Mouse (Mus musculus) limb, embryonic 14.5 days (tissue): Measurements from ENCODE around the gene Pde6h. TPM values are rescaled to one million over a fixed set of nuclear protein-coding genes. Genes with fewer than 3 reads are reported as not detected.

Experiments used
- ATAC-seq: fragments of 200-750 bp; cut with Nextera tagmentation; 2 replicates; pipeline ENCODE4 v1.8.0; 2017; ENCODE audit warnings: low read depth, moderate number of reproducible peaks, moderate TSS enrichment; ENCODE audit not compliant: low FRiP score
- DNase-seq: peaks from one replicate; pipeline ENCODE4 v3.0.0-alpha.2; 2015; ENCODE audit warnings: low spot score
- H3K27ac ChIP-seq: fragments of 300-500 bp; sonication (generic); replicated peaks from 2 replicates; pipeline ENCODE4 v1.5.1; 2014; ENCODE audit warnings: low read depth, mild to moderate bottlenecking, low read length, moderate library complexity, mixed read lengths
- H3K27me3 ChIP-seq: fragments of 300-500 bp; sonication (generic); 2 replicates; pipeline ENCODE4 v1.6.1; 2014; ENCODE audit warnings: low read length, mixed read lengths; ENCODE audit not compliant: control insufficient read depth, insufficient read depth
- H3K36me3 ChIP-seq: fragments of 300-500 bp; sonication (generic); 2 replicates; pipeline ENCODE4 v1.6.1; 2014; ENCODE audit warnings: mild to moderate bottlenecking, low read length, moderate library complexity, mixed read lengths; ENCODE audit not compliant: control insufficient read depth, insufficient read depth
- H3K4me1 ChIP-seq: fragments of 300-500 bp; sonication (generic); 2 replicates; pipeline ENCODE4 v1.6.1; 2014; ENCODE audit warnings: antibody characterized with exemption, low read length, mixed read lengths; ENCODE audit not compliant: control insufficient read depth, insufficient read depth
- H3K4me2 ChIP-seq: fragments of 300-500 bp; sonication (generic); replicated peaks from 2 replicates; pipeline ENCODE4 v1.6.1; 2014; ENCODE audit warnings: low read depth, mild to moderate bottlenecking, low read length, moderate library complexity; ENCODE audit not compliant: severe bottlenecking
- H3K4me3 ChIP-seq: fragments of 300-500 bp; sonication (generic); replicated peaks from 2 replicates; pipeline ENCODE4 v1.5.1; 2014; ENCODE audit warnings: low read length
- H3K9ac ChIP-seq: fragments of 300-500 bp; sonication (generic); 2 replicates; pipeline ENCODE4 v1.6.1; 2014; ENCODE audit warnings: mild to moderate bottlenecking, low read depth, low read length, moderate library complexity; ENCODE audit not compliant: severe bottlenecking
- H3K9me3 ChIP-seq: fragments of 300-500 bp; sonication (generic); 2 replicates; pipeline ENCODE4 v1.6.1; 2016; ENCODE audit warnings: low read length; ENCODE audit not compliant: control insufficient read depth
- POLR2A ChIP-seq: fragments of 200-500 bp; IDR thresholded peaks from 2 replicates; pipeline ENCODE4 v1.8.0; 2012; ENCODE audit warnings: inconsistent platforms, mild to moderate bottlenecking, moderate library complexity, borderline replicate concordance; ENCODE audit not compliant: insufficient read depth, insufficient read length; ENCODE audit errors: extremely low read depth
- WGBS: fragments of 180-500 bp; shearing (Covaris S2); extraction: QIAGEN DNeasy Blood & Tissue Kit; methylation state at CpG from one replicate; pipeline ENCODE4 v1.1.7; 2014; 5-methylcytosine and 5-hydroxymethylcytosine counted together
- polyA plus RNA-seq, 2 experiments: library from polyadenylated mRNA; depleted of rRNA in 1 of 2; stranded (reverse) in 1 of 2; unstranded in 1 of 2; fragments of >200 nt; fragmentation: Nextera tagmentation in 1 of 2; extraction: Ambion mirVana in 1 of 2; gene quantifications; 2 replicates each; pipeline versions ENCODE4 v1.2.1 to v1.2.3; 2012 to 2014

Gene Pde6h
- polyA plus RNA-seq, 2 experiments: 0.20 to 0.23 TPM

- H3K4me2 ChIP-seq: no peak overlapping the region
- no peak overlapping the region for H3K4me3 ChIP-seq
- TF ChIP-seq POLR2A: no peak
- H3K27ac ChIP-seq: no peak overlapping the region
- DNase-seq (peak; percentile 23), ATAC-seq (peak; percentile 60; the same call in 1 of the 2 replicates)
- no peaks in the 10 kb centered on the region for H3K9me3 ChIP-seq
- no peak overlapping the region for H3K9ac ChIP-seq
- H3K36me3 ChIP-seq: no peaks in the 10 kb centered on the region
- H3K4me1 ChIP-seq: 0 out of 2 replicates have a peak, but pooled peaks cover 16% of the 10 kb centered on the region
- no peaks in the 10 kb centered on the region for H3K27me3 ChIP-seq
- 24% methylated on average over 8 of the region's 8 CpGs for WGBS
These were observed 66.9 kb downstream of the Pde6h start for GRCm38 (mm10) chr6:136990557-136990956.

- no peak for ATAC-seq
- TF ChIP-seq POLR2A: no peak
- DNase-seq: no peak
- Histone ChIP-seq H3K4me1 (0 out of 2 replicates have a peak, but pooled peaks cover 13% of the 10 kb centered on the region), H3K4me2 (no peak overlapping the region), H3K27ac (no peak overlapping the region), H3K4me3 (no peak overlapping the region), H3K36me3 (no peaks in the 10 kb centered on the region), H3K9ac (no peak overlapping the region), H3K27me3 (no peaks in the 10 kb centered on the region), H3K9me3 (no peaks in the 10 kb centered on the region)
- 72% methylated on average over 4 of the region's 4 CpGs for WGBS
These were observed 69.9 kb downstream of the Pde6h start for GRCm38 (mm10) chr6:136993574-136993973.

- 73% methylated on average over 8 of the region's 8 CpGs for WGBS
- Histone ChIP-seq H3K9ac (no peak overlapping the region), H3K4me3 (no peak overlapping the region), H3K27me3 (no peaks in the 10 kb centered on the region), H3K9me3 (no peaks in the 10 kb centered on the region), H3K36me3 (no peaks in the 10 kb centered on the region), H3K27ac (no peak overlapping the region), H3K4me2 (no peak overlapping the region), H3K4me1 (0 out of 2 replicates have a peak, but pooled peaks cover 6% of the 10 kb centered on the region)
- no peak for TF ChIP-seq POLR2A
- DNase-seq (no peak), ATAC-seq (no peak)
These were observed 71.9 kb downstream of the Pde6h start for GRCm38 (mm10) chr6:136995533-136995932.

GRCm38 (mm10) chr6:136996336-136996735, 72.7 kb downstream of the Pde6h start:
- no peak overlapping the region for H3K4me2 ChIP-seq
- H3K4me1 ChIP-seq: no peaks in the 10 kb centered on the region
- 58% methylated on average over 5 of the region's 5 CpGs for WGBS
- no peak overlapping the region for H3K27ac ChIP-seq
- DNase-seq (no peak), ATAC-seq (no peak)
- H3K4me3 ChIP-seq: no peak overlapping the region
- no peak for TF ChIP-seq POLR2A
- no peaks in the 10 kb centered on the region for H3K9me3 ChIP-seq
- H3K27me3 ChIP-seq: no peaks in the 10 kb centered on the region
- H3K36me3 ChIP-seq: no peaks in the 10 kb centered on the region
- H3K9ac ChIP-seq: no peak overlapping the region

GRCm38 (mm10) chr6:136998181-136998580, 74.5 kb downstream of the Pde6h start:
- H3K36me3 ChIP-seq: no peaks in the 10 kb centered on the region
- no peak for DNase-seq
- WGBS: 90% methylated on average over 7 of the region's 7 CpGs
- no peaks in the 10 kb centered on the region for H3K4me1 ChIP-seq
- no peaks in the 10 kb centered on the region for H3K27me3 ChIP-seq
- H3K4me3 ChIP-seq: no peak overlapping the region
- no peak for TF ChIP-seq POLR2A
- no peak overlapping the region for H3K4me2 ChIP-seq
- no peaks in the 10 kb centered on the region for H3K9me3 ChIP-seq
- H3K27ac ChIP-seq: no peak overlapping the region
- no peak overlapping the region for H3K9ac ChIP-seq
- ATAC-seq: no peak

- no peaks in the 10 kb centered on the region for H3K9me3 ChIP-seq
- H3K4me2 ChIP-seq: no peak overlapping the region
- no peaks in the 10 kb centered on the region for H3K27me3 ChIP-seq
- DNase-seq (no peak), ATAC-seq (no peak)
- no peak for TF ChIP-seq POLR2A
- H3K27ac ChIP-seq: no peak overlapping the region
- H3K4me3 ChIP-seq: no peak overlapping the region
- no peaks in the 10 kb centered on the region for H3K36me3 ChIP-seq
- H3K4me1 ChIP-seq: no peaks in the 10 kb centered on the region
- H3K9ac ChIP-seq: no peak overlapping the region
- WGBS: 90% methylated on average over 3 of the region's 3 CpGs
These were observed 75.4 kb downstream of the Pde6h start for GRCm38 (mm10) chr6:136999009-136999408.
